Mouse (Mus musculus): ENCODE data around the gene Neurl3.

DNA sequence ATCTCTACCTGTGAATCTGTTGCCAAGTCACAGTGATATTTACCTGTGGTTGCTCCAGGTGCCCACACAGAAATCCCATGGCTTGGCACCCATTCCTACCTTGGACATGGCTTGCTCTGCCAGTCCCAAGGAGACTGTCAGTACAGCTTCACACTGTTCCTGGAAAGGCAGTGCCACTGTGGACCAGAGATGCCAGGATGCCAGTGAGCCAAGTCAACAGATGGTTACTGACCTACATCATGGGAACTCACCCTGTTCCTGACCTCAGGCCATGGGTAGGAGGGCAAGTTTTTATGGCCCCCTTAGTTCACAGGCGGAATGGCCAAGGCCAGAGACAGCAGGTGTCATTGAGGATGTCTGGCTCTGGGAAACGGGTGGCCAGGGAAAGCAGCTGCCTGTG, 46.7 kb upstream of the Neurl3 start:
- TF ChIP-seq CTCF (IDR thresholded peaks at IDR 0.05) (no peak), EP300 (IDR thresholded peaks at IDR 0.05; ENCODE audit: insufficient read depth, low read depth, low read length) (no peak), POLR2A (IDR thresholded peaks at IDR 0.05; ENCODE audit: insufficient read depth, low read depth, low read length) (no peak)
